Mouse (Mus musculus) lung, postnatal 0 days (tissue): ENCODE data around the gene Dennd1a.

Experiments
- CTCF ChIP-seq: IDR thresholded peaks from 2 replicates; pipeline ENCODE4 v1.5.1; 2016; ENCODE audit warnings: antibody characterized with exemption, mild to moderate bottlenecking
- EP300 ChIP-seq: IDR thresholded peaks from 2 replicates; pipeline ENCODE4 v1.6.1; 2016; ENCODE audit warnings: antibody characterized with exemption, mild to moderate bottlenecking, control low read depth

DNA sequence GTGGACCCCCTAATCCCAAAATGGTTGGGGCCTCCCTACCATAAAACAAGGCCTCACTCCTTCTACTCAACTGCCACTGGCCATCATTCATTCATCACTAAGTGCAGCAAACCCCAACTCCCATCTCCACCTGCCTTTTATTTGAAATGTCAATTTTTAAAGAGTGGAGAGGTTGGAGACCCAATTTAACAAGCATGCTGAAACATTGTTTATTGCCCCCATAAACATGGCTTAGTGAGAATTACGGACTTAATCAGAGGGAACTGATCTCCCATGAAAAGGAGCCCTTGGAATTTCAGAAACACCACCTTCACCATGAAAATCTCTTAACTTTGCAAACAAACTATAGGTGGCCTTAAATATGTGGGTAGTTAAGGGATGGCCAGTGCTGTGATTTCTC, 315.5 kb downstream of the Dennd1a start:
- TF ChIP-seq CTCF (no peak), EP300 (no peak)
